Mouse (Mus musculus): ENCODE data around the gene Rhobtb3. TPM values are rescaled to one million over a fixed set of nuclear protein-coding genes. Genes with fewer than 3 reads are reported as not detected.

Rhobtb3 gene
- total RNA-seq (2014; fragmentation: Nextera tagmentation) (5.3 and 5.4 TPM in 2 replicates), total RNA-seq (2017) (4.3 and 16.0 TPM in 2 replicates)

DNA sequence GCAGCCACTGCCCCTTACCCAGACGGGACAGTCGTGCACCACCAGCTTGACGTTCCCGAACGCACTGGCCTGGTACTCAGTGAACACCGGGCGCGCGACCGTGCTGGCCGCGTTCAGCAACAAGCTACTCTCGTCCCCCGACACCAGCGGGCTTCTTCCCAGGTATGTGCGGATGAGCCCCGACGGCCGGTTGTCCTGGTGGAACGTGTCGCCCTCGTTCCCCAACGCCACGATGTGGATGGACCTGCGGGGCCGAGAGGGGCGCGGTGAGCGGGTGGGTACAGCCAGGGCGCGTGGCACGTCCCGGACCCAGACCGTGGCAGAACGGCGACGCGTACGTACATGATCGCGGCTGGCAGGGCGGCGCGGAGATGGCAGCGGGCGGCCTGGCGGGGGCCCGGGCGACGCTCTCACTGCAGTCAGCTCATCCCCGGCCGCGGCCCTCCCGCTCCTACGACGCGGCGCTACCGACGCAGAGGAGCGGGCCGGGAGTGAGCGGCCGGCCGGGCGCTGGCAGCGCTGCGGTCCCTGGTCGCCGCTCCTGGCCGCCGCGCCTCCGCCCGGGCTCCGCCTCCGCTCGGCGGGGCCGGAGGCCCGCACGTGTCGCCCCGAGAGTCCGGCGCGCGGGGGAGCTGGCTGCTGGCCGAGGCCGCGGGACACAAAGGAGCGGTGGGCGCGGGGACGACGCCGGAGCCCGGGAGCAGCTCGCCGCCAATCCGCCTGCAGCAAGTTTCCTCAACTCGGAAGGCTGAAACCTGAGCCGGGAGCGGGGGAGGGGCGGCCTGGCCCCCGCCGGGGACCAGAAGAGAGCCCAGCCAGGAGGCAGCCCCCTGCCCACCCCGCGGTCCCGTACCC, at the start of gene Rhobtb3:
Gene Rhobtb3, minus strand, starts transcription at position 737 of the 855 bp plus-strand sequence.
- ATAC-seq (replicated peaks; ENCODE audit: low FRiP score, low TSS enrichment, poor library complexity, severe bottlenecking) = peak; percentile 78

DNA sequence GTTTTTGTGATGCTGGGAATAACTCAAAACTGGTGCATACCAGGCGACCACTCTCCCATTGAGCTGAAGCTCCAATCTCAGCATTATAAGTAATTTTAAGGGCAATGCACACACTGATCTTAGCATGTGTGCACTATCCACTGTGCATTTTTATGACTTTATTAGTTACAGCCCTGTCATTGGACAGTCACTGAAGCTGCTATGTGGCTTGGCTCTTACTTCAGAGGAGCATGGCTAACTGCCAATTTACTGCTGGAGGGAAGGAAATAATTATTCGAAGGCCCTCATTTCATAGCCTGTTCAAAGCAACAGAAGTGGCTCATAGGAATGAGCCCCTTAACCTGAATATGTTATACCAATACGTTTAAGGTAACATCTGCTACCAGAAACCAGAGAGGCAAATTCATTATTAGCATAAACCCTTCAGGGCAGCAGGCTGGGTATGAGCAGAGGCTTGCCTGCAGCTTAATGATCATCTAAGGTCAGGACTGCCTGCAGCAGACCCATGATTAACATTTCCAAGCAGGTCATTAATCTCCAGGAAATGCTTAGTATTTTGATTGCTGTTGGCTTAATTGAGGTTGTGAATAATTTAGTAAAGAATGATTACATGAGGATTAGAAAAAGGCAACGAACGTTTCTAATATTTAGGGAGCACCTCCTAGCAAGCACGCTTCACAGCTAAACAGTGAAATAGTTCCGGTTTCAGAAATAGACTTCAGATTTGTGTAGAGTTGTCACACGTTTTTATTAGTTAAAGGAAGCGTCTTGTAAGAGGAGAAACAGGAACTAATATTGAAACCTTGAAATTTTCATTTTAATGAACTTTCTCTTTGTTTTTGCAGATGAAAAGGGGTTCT, 48.7 kb upstream of the Rhobtb3 start:
- peak; percentile 43 for ATAC-seq (replicated peaks; ENCODE audit: low FRiP score, low TSS enrichment, poor library complexity, severe bottlenecking)

DNA sequence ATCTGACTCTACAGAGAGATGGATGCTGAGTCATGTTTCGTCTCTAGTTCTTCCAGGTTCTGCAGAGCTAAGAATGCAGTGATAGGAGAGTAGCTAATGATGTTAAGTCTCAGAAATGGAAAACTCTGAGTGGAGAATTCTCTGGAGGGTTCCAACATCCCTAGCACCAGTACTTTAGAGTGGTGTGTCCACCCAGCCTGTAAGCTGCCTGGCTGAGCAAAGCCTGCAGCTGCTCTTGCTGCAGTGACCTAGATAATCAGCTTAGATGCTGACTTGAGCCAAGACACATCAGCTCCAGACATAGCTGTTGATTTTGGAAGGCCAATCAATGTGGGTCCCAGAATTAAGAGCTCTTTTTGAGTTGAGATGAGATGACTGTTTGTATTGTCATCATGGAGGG, 44.4 kb upstream of the Rhobtb3 start:
- peak; percentile 62 for ATAC-seq (replicated peaks; ENCODE audit: low FRiP score, low TSS enrichment, poor library complexity, severe bottlenecking)

DNA sequence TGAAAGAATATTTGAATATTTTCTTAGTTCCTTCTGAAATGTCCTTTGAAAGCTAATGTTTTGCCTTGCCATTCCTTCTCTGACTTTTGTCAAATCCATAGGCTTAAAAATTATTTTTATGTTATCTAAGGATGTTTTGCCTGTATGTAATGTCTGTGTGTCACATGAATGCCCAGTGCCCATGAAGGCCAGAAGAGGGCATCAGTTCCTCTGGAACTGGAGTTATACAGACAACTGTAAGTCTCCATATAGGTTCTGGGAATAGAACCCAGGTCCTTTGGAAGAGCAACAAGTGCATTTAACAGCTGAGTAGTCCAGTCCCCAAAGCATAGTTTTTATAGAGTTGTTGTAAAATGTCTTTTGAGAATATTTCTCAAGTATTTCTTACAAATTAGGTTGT, 38.2 kb upstream of the Rhobtb3 start:
- peak; percentile 75; the same call in 1 of the 2 replicates for ATAC-seq (replicated peaks; ENCODE audit: low FRiP score, low TSS enrichment, poor library complexity, severe bottlenecking)

DNA sequence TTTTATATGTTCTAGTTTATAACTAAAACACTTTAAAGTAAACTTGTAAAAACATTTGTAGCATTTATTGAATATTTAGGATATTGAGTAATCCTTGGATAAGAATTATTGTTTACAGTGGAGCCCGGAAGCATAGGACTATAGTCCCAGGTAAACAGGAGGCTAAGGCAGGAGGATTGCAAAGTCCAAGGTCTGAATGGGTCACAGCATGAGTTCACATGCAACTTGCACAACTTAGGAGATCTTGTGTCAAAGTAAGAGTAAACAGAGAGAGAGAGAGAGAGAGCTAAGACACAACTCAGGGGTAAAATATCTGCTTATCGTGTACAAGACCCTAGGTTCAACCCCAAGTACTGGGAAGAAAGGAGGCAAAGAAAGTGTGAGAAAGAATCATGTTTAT, 32.9 kb upstream of the Rhobtb3 start:
- 0 out of 2 replicates have a peak, but pooled peaks have one; percentile 30 for ATAC-seq (replicated peaks; ENCODE audit: low FRiP score, low TSS enrichment, poor library complexity, severe bottlenecking)

DNA sequence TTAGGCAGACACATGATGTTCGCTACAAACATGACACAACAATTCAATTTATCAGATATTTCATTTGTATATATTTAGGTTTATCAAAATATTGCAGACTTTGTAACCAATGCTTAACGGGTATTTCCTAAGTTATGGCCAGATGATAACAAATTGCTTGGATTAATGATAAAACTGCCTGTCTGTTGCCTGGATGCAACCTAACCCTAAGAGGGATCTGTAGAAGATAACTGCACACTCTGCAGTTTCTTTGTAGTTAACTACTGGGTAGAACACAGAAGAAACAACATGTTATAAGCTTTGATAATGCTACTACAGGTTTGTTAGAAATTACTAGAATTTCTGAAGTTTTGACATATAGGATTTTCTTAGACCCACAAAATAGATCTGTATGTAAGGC, 32.5 kb upstream of the Rhobtb3 start:
- peak; percentile 81 for ATAC-seq (replicated peaks; ENCODE audit: low FRiP score, low TSS enrichment, poor library complexity, severe bottlenecking)

DNA sequence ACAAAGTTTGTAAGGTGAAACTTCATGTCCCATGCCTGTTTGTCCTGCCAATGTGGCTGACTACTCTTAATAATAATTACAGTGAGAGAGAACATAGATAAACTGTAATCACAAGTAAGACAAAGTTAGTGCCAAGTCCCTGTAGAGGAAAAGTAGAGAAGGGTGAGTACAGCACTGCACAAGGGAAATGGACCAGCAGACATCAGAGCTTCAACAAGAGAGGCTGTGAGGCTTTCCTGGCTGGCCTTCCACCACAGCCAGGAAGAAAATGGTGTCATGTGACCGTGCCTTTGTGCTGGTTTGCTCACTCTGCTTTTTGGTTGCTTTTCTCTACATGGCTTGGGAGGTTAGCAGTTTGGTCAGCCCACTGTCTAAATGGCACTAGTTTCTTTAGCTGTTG, 31.9 kb upstream of the Rhobtb3 start:
- ATAC-seq (replicated peaks; ENCODE audit: low FRiP score, low TSS enrichment, poor library complexity, severe bottlenecking) = peak; percentile 50

DNA sequence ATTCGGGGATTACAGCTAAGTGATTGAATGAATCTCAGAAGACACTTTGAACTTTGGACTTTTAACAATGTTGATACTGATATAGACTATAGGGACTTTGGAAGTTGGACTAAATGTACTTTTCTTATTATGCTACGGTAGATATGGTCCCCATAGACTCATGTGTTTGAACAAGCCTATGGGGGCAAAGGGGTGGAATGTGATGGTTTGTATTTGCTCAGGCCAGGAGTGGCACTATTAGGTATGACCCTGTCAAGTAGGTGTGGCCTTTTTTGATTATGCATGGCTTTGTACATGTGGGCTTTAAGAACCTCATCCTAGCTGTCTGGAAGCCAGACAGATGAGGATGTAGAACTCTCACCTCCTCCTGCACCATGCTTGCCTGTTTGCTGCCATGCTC, 30.8 kb upstream of the Rhobtb3 start:
- no peak for ATAC-seq (replicated peaks; ENCODE audit: low FRiP score, low TSS enrichment, poor library complexity, severe bottlenecking)

DNA sequence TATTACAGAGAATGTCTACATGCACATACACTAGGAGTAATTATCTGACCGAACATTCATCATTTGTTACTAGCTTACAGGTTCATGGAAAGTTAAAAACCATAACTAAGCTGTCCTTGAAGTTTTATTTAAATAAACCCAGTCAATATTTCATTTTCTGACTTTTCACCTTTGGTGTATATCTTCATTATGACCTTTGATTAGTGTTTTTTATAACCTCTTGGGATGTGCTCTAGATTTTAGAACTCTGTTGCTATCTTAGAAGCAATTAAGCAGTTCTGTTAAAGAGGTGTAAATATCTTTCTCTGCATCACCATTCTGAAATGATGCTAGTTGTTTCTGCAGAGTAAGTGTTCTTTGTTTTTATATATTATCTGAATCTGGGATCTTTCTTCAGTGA, 23.1 kb upstream of the Rhobtb3 start, which contains the start of gene Spata9:
Gene Spata9, plus strand, starts transcription at position 301 of the 400 bp plus-strand sequence.
- no peak for ATAC-seq (replicated peaks; ENCODE audit: low FRiP score, low TSS enrichment, poor library complexity, severe bottlenecking)

DNA sequence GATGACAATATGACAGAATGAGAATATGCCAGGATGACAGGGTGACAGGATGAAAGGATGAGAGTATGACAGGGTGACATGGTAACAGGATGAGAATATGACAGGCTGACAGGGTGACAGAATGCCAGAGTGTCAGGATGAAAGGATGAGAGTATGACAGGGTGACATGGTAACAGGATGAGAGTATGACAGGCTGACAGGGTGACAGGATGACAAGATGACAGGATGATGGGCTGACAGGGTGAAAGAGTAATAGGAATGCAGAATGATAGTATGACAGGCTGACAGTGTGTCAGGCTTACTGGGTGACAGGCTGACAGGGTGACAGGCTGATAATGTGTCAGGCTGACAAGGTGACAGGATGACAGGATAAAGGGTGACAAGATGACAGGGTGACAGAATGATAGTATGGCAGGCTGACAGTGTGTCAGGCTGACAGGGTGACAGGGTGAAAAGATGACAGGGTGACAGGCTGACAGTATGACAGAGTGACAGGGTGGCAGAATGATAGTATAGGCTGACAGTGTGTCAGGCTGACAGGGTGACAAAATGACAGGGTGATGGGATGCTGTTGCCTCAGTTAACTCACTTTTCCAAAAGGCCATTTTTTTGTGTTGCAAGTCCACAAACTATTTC, 11.8 kb upstream of the Rhobtb3 start:
- ATAC-seq (replicated peaks; ENCODE audit: low FRiP score, low TSS enrichment, poor library complexity, severe bottlenecking) = peak; percentile 37; the same call in 1 of the 2 replicates

DNA sequence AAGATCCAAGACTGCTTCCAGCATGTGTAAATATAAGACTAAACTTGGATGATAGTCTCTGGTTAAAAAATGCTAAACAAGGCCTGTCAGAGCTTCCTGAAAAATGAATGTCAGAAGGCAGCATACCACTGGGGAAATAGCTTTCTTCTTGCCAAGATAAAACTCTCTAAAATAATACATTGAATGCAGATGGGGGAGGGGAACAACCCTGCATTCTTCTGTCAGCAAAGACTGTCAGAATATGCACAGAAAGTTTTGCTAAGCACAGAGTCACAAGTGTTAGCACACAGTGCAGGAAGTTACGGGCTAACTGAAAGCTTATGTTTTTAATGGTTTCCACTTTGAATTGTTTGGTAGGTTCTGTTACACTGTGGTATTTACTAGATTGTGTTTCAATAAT, 6.6 kb upstream of the Rhobtb3 start:
- no peak for ATAC-seq (replicated peaks; ENCODE audit: low FRiP score, low TSS enrichment, poor library complexity, severe bottlenecking)

DNA sequence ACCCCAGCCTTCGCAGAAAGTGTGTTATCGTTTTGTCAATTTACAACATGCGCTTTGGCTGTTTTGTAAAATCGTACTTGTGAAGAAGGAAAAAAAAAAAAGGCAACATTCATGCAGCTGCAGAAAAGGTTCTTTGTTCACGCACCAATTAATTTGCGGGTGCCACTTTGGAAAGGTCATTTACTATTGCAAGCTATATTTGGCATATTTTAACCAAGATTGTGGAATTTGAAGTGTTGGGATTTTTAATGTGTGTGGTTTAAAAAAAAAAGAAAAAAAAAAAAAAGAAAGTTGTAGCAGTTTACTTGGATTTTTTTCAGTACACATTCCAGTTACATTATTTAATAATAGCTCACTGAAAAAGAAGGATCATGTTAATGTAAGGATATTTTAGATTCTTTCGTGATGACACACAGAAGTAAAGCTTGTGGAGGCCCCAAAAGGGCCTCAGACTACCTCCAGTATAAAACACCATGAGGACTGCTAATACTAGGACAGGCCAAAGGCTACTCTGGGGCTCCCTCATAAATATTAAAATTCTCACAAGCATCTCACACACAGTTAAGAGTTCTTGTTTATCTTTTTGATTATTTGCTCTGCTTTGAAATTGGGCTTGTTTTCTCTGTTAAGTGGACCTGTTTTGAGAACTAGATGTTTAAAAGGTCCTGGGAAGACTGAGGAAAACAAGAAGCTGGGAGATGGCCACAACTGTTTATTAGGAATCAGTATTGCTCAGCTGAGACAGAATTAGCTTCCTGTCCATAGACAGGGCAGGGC, 507 bp upstream of the Rhobtb3 start:
- no peak for ATAC-seq (replicated peaks; ENCODE audit: low FRiP score, low TSS enrichment, poor library complexity, severe bottlenecking)

DNA sequence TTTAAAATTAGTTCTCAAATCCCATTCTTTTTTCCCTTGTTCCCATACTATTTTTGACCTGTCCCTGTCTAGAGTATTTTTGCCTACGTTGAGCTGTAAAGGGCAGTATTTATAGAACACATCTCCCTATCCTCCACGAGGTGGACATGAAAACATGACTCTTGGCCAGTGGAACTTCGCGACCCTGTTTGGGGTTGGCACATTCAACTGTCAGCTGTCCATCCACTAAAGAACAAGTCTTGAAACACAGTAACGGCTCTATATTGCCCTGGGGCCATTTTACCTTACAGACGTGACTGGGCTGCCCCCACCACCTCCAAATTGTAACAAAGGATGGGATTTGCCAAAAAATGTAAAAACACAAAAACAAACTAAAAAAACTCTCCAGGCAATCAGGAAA, 994 bp downstream of the Rhobtb3 start:
- no peak for ATAC-seq (replicated peaks; ENCODE audit: low FRiP score, low TSS enrichment, poor library complexity, severe bottlenecking)

DNA sequence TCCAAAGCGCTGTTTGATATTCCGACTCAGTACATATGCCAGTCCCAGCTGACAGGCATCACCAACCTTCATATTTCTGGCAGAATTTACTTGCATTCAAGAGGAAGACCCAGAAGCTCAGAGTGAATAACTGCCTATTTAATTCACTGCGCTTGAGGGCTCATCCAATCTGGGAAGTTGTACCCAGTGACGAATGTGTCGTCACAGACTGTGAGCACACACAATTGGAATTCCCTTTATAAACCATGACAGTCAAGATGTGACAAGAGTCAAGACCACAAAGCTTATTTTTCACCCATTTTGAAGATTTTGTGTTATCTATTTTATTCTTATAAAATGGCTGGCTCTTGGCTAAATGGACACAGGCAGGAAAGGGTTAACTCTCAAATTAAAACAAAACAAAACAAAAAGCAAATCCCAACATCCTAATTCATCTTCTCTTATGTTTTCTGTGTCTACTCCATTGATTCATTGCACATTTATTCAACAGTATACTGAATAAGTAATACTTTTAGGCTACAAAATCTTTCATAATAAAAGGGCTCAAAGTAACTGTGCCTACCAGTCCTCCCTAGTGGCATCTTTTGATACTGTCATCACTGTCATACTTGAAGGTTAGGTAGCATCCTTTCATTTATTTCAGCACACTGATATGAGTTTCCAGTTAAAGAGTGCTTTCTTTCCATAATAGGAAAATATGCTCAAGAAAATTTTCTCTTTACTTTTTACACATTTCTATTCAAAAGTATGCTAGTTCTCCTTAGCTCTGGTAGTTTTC, 2.0 kb downstream of the Rhobtb3 start:
- no peak for ATAC-seq (replicated peaks; ENCODE audit: low FRiP score, low TSS enrichment, poor library complexity, severe bottlenecking)

DNA sequence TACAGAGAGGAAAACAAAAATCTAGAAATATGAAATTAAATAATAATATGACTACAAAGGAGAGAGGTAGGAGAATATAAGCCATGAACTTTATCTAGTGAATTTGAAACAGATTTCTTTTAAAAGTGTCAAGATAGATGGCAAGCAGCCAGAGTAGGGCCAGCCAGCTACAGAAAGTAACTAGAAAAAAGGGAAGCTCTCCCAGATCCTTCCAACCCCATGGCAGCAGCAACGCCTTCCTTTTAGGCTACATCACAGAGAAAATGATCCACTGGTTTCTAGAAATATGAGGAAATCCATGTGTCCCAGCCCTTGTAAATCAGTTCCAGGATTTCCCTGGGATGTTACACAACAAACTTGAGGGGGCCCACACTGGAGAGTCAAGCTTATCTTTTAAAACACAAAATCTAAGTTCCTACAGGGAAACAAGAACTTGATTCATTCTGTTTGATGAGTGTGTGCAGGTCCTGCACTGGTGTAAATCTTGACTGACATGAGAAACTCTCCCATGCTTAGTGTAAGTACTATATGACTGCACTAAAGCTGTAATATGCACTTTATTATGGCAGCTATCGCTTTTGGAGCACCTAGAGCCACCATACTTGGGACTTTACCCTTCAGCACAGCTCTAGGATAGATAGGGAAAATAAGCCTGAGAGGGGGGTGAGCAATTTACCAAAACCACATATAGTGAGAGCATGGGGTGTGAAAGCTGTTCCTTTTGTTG, 2.8 kb downstream of the Rhobtb3 start:
- no peak for ATAC-seq (replicated peaks; ENCODE audit: low FRiP score, low TSS enrichment, poor library complexity, severe bottlenecking)

DNA sequence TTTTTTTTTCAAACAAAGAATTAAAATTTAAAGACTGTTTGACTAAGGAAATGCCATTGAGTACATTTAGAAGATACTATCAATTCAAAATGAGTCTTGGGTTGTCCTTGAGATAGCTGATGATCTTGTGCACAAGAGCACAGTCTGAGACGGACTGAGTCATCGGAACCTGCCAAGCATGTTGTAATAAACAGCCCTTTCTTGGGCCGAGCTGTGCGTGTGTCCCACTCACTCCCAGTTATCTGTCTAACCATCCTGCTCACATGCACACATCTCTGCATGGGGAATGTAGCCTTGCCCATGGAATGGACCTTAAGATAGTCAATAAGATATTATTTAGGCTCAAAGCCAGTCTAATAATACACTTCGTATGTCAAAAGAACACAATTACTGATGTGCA, 4.9 kb downstream of the Rhobtb3 start:
- ATAC-seq (replicated peaks; ENCODE audit: low FRiP score, low TSS enrichment, poor library complexity, severe bottlenecking) = no peak

DNA sequence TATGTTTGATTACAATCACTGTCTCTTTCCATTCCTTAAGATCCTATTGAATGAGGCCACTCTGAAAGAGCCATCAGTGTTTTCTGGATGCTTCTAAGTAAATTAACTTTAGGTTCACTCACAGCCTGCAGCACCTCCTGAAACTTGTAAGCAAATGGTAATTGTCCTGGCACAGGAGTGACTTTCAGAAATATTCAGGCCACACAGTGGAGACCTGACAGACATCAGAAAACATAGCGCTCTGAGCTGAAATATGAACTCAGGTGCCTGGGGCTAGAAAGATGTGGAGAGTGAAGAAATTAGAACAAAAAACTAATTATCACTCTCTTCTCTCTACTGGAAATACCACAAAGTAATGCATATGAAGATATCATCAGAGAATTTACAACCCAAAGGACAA, 10.4 kb downstream of the Rhobtb3 start:
- no peak for ATAC-seq (replicated peaks; ENCODE audit: low FRiP score, low TSS enrichment, poor library complexity, severe bottlenecking)

DNA sequence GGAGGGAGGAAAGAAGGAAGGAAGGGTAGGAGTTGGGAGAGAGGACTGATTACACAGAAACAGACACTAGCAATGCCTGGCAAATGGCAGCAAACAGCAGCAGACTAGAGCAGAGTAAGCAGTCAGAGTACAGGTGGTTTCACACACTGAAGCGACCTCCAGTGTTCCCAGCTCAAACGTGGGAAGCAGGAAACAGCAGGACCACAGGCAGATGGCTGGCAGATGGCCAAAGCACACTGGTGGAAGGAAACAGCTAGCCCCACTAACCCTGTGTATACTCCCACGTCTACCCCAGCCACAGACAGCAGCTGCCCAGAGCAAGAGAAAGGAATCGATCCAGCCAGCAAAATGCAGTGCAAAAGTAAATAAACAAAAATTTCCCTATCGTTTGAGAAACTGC, 12.7 kb downstream of the Rhobtb3 start:
- ATAC-seq (replicated peaks; ENCODE audit: low FRiP score, low TSS enrichment, poor library complexity, severe bottlenecking) = no peak

Measured in megakaryocyte-erythroid progenitor cell, adult 5-6 weeks (primary cell).